Mouse (Mus musculus) neural tube, embryonic 13.5 days (tissue): Measurements from ENCODE around the gene Cldn7. TPM values are rescaled to one million over a fixed set of nuclear protein-coding genes. Genes with fewer than 3 reads are reported as not detected.

Source experiments
- ATAC-seq: fragments of 200-750 bp; cut with Nextera tagmentation; 2 replicates; pipeline ENCODE4 v1.8.0; 2017; ENCODE audit warnings: low read depth, mild to moderate bottlenecking, moderate TSS enrichment, moderate library complexity
- H3K27ac ChIP-seq: fragments of 300-500 bp; sonication (generic); replicated peaks from 2 replicates; pipeline ENCODE4 v1.5.1; 2015; ENCODE audit warnings: moderate library complexity, mild to moderate bottlenecking, inconsistent platforms
- H3K27me3 ChIP-seq: fragments of 300-500 bp; sonication (generic); 2 replicates; pipeline ENCODE4 v1.6.1; 2015; ENCODE audit warnings: mild to moderate bottlenecking, inconsistent platforms
- H3K36me3 ChIP-seq: fragments of 300-500 bp; sonication (generic); 2 replicates; pipeline ENCODE4 v1.6.1; 2015; ENCODE audit warnings: mild to moderate bottlenecking, inconsistent platforms
- H3K4me1 ChIP-seq: fragments of 300-500 bp; sonication (generic); replicated peaks from 2 replicates; pipeline ENCODE4 v1.6.1; 2015; ENCODE audit warnings: inconsistent platforms
- H3K4me2 ChIP-seq: fragments of 300-500 bp; sonication (generic); 2 replicates; pipeline ENCODE4 v1.6.1; 2015; ENCODE audit warnings: inconsistent platforms, mild to moderate bottlenecking, moderate library complexity
- H3K4me3 ChIP-seq: fragments of 300-500 bp; sonication (generic); 2 replicates; pipeline ENCODE4 v1.5.1; 2015; ENCODE audit warnings: mild to moderate bottlenecking, inconsistent platforms
- H3K9ac ChIP-seq: fragments of 300-500 bp; sonication (generic); 2 replicates; pipeline ENCODE4 v1.6.1; 2015; ENCODE audit warnings: moderate library complexity, mild to moderate bottlenecking, inconsistent platforms
- H3K9me3 ChIP-seq: fragments of 300-500 bp; sonication (generic); 2 replicates; pipeline ENCODE4 v1.6.1; 2016; ENCODE audit warnings: inconsistent platforms
- WGBS: fragments of 180-500 bp; shearing (Covaris S2); methylation state at CpG from one replicate; pipeline ENCODE4 v1.1.7; 2015; 5-methylcytosine and 5-hydroxymethylcytosine counted together
- polyA plus RNA-seq: library from polyadenylated mRNA; unstranded; fragments of >200 nt; fragmentation: Nextera tagmentation; extraction: Ambion mirVana; gene quantifications from 2 replicates; pipeline ENCODE4 v1.2.1, GENCODE M21; 2015

The Cldn7 gene
- polyA plus RNA-seq, 1 experiment from 2014 or later = 0.33 TPM

- peaks cover 71% of the 10 kb centered on the region for H3K27me3 ChIP-seq
- WGBS = 37% methylated on average over 17 of the region's 17 CpGs
- peaks cover 17% of the 10 kb centered on the region for H3K4me1 ChIP-seq
- H3K27ac ChIP-seq = no peak overlapping the region
- H3K36me3 ChIP-seq = peaks cover 42% of the 10 kb centered on the region
- peak overlapping the region; percentile 50; the same call in 1 of the 2 replicates for H3K9ac ChIP-seq
- H3K4me3 ChIP-seq = peak overlapping the region; percentile 26
- no peaks in the 10 kb centered on the region for H3K9me3 ChIP-seq
- H3K4me2 ChIP-seq = peak overlapping the region; percentile 48
- ATAC-seq = 0 out of 2 replicates have a peak, but pooled peaks have one; percentile 16
Observed at GRCm38 (mm10) chr11:69966860-69967517, 2.4 kb downstream of the Cldn7 start.

GRCm38 (mm10) chr11:69968793-69969192 is 4.2 kb downstream of the Cldn7 start:
- no peak for ATAC-seq
- no peak overlapping the region for H3K9ac ChIP-seq
- WGBS = 89% methylated on average over 4 of the region's 4 CpGs
- H3K27ac ChIP-seq = no peak overlapping the region
- H3K27me3 ChIP-seq = peaks cover 53% of the 10 kb centered on the region
- H3K36me3 ChIP-seq = peaks cover 60% of the 10 kb centered on the region
- no peaks in the 10 kb centered on the region for H3K9me3 ChIP-seq
- no peak overlapping the region for H3K4me3 ChIP-seq
- peaks cover 17% of the 10 kb centered on the region for H3K4me1 ChIP-seq
- no peak overlapping the region for H3K4me2 ChIP-seq

GRCm38 (mm10) chr11:69970222-69970621 is 5.6 kb downstream of the Cldn7 start:
- H3K36me3 ChIP-seq = peaks cover 74% of the 10 kb centered on the region
- 88% methylated on average over 6 of the region's 6 CpGs for WGBS

GRCm38 (mm10) chr11:69970775-69971174 is 6.2 kb downstream of the Cldn7 start:
- Histone ChIP-seq H3K4me1 (peaks cover 12% of the 10 kb centered on the region), H3K36me3 (peaks cover 78% of the 10 kb centered on the region), H3K27me3 (peaks cover 33% of the 10 kb centered on the region), H3K27ac (no peak overlapping the region), H3K9ac (no peak overlapping the region), H3K4me2 (no peak overlapping the region), H3K9me3 (no peaks in the 10 kb centered on the region), H3K4me3 (no peak overlapping the region)
- WGBS = 82% methylated on average over 3 of the region's 3 CpGs
- ATAC-seq = no peak

More at GRCm38 (mm10) chr11:69970222-69970621, 5.6 kb downstream of the Cldn7 start:
- no peaks in the 10 kb centered on the region for H3K9me3 ChIP-seq
- no peak overlapping the region for H3K4me2 ChIP-seq
- peaks cover 16% of the 10 kb centered on the region for H3K4me1 ChIP-seq
- peaks cover 38% of the 10 kb centered on the region for H3K27me3 ChIP-seq
- no peak overlapping the region for H3K4me3 ChIP-seq
- no peak overlapping the region for H3K9ac ChIP-seq
- H3K27ac ChIP-seq = no peak overlapping the region
- no peak for ATAC-seq

- Histone ChIP-seq H3K4me1 (peaks cover 15% of the 10 kb centered on the region), H3K27me3 (no peaks in the 10 kb centered on the region), H3K27ac (no peak overlapping the region), H3K9me3 (no peaks in the 10 kb centered on the region), H3K36me3 (peaks cover 79% of the 10 kb centered on the region), H3K4me2 (no peak overlapping the region), H3K4me3 (no peak overlapping the region), H3K9ac (no peak overlapping the region)
- no peak for ATAC-seq
- 95% methylated on average over 2 of the region's 2 CpGs for WGBS
Observed at GRCm38 (mm10) chr11:69974907-69975306, 10.3 kb downstream of the Cldn7 start.

- H3K27me3 ChIP-seq = no peaks in the 10 kb centered on the region
- H3K36me3 ChIP-seq = peaks cover 69% of the 10 kb centered on the region
- H3K4me3 ChIP-seq = no peak overlapping the region
- no peak overlapping the region for H3K4me2 ChIP-seq
- no peaks in the 10 kb centered on the region for H3K9me3 ChIP-seq
- no peak for ATAC-seq
- H3K4me1 ChIP-seq = peaks cover 15% of the 10 kb centered on the region
- H3K9ac ChIP-seq = no peak overlapping the region
- WGBS = 86% methylated on average over 4 of the region's 4 CpGs
- H3K27ac ChIP-seq = no peak overlapping the region
Observed at GRCm38 (mm10) chr11:69976271-69976670, 11.7 kb downstream of the Cldn7 start.

GRCm38 (mm10) chr11:69979827-69980195 is 15.2 kb downstream of the Cldn7 start:
- Histone ChIP-seq H3K9me3 (no peaks in the 10 kb centered on the region), H3K27ac (peak overlapping the region; percentile 100), H3K4me2 (peak overlapping the region; percentile 87), H3K27me3 (no peaks in the 10 kb centered on the region), H3K36me3 (peaks cover 47% of the 10 kb centered on the region), H3K4me3 (peak overlapping the region; percentile 99), H3K9ac (peak overlapping the region; percentile 87), H3K4me1 (peaks cover 40% of the 10 kb centered on the region)
- no peak for ATAC-seq
- WGBS = 3% methylated on average over 16 of the region's 16 CpGs

- under 1% methylated on average over 42 of the region's 60 CpGs for WGBS
- H3K27ac ChIP-seq = peak overlapping the region; percentile 100
- H3K4me2 ChIP-seq = peak overlapping the region; percentile 87
- H3K9me3 ChIP-seq = no peaks in the 10 kb centered on the region
- peaks cover 47% of the 10 kb centered on the region for H3K36me3 ChIP-seq
- peaks cover 40% of the 10 kb centered on the region for H3K4me1 ChIP-seq
- peak overlapping the region; percentile 100 for H3K9ac ChIP-seq
- H3K27me3 ChIP-seq = no peaks in the 10 kb centered on the region
- peak; percentile 94 for ATAC-seq
- H3K4me3 ChIP-seq = peak overlapping the region; percentile 99
Observed at GRCm38 (mm10) chr11:69980196-69981140, 15.9 kb downstream of the Cldn7 start.

GRCm38 (mm10) chr11:69981141-69981762 is 16.7 kb downstream of the Cldn7 start, which contains the start of gene Ctdnep1:
Ctdnep1 (plus strand) TSS chr11:69981156.
- Histone ChIP-seq H3K27ac (peak within 1 kb of the TSS; percentile 100), H3K9me3 (no peaks in the 10 kb centered on the region), H3K27me3 (no peaks in the 10 kb centered on the region), H3K4me3 (peak within 1 kb of the TSS; percentile 99), H3K9ac (peak within 1 kb of the TSS; percentile 100), H3K36me3 (peaks cover 46% of the 10 kb centered on the region), H3K4me2 (peak within 1 kb of the TSS; percentile 87), H3K4me1 (peaks cover 40% of the 10 kb centered on the region)
- ATAC-seq = peak; percentile 67
- under 1% methylated on average over 38 of the region's 43 CpGs for WGBS

GRCm38 (mm10) chr11:69982225-69982624 is 17.6 kb downstream of the Cldn7 start, which contains the start of gene Elp5:
Elp5 (minus strand) TSS chr11:69982517.
- peak within 1 kb of the TSS; percentile 100 for H3K9ac ChIP-seq
- ATAC-seq = no peak
- H3K36me3 ChIP-seq = peaks cover 47% of the 10 kb centered on the region
- no peaks in the 10 kb centered on the region for H3K9me3 ChIP-seq
- H3K4me3 ChIP-seq = peak within 1 kb of the TSS; percentile 99
- peak within 1 kb of the TSS; percentile 100 for H3K27ac ChIP-seq
- peaks cover 40% of the 10 kb centered on the region for H3K4me1 ChIP-seq
- peak within 1 kb of the TSS; percentile 87 for H3K4me2 ChIP-seq
- WGBS = 67% methylated on average over 8 of the region's 8 CpGs
- no peaks in the 10 kb centered on the region for H3K27me3 ChIP-seq

- Histone ChIP-seq H3K9me3 (no peaks in the 10 kb centered on the region), H3K27ac (no peak overlapping the region), H3K4me3 (peak overlapping the region; percentile 99), H3K9ac (peak overlapping the region; percentile 100), H3K36me3 (peaks cover 48% of the 10 kb centered on the region), H3K4me2 (peak overlapping the region; percentile 87), H3K4me1 (peaks cover 40% of the 10 kb centered on the region), H3K27me3 (no peaks in the 10 kb centered on the region)
- ATAC-seq = no peak
- 43% methylated on average over 5 of the region's 5 CpGs for WGBS
Observed at GRCm38 (mm10) chr11:69982877-69983276, 18.3 kb downstream of the Cldn7 start.
